Mouse (Mus musculus) embryonic facial prominence, embryonic 14.5 days (tissue): ENCODE data around the gene Tbx1. TPM values are rescaled to one million over a fixed set of nuclear protein-coding genes. Genes with fewer than 3 reads are reported as not detected.
"Not testable (repeated sequence)": the region's sequence is repeated elsewhere in the genome, so short reads cannot be mapped to it uniquely, and the experiment has no call there.

Experiments used
- ATAC-seq: fragments of 200-750 bp; cut with Nextera tagmentation; 2 replicates; pipeline ENCODE4 v1.8.0; 2017; ENCODE audit warnings: low read depth, moderate number of reproducible peaks, moderate TSS enrichment
- DNase-seq: peaks from one replicate; pipeline ENCODE4 v3.0.0-alpha.2; 2015; ENCODE audit warnings: low spot score
- H3K27ac ChIP-seq: fragments of 300-500 bp; sonication (generic); replicated peaks from 2 replicates; pipeline ENCODE4 v1.5.1; 2014; ENCODE audit warnings: low read depth, mild to moderate bottlenecking, low read length, moderate library complexity
- H3K27me3 ChIP-seq: fragments of 300-500 bp; sonication (generic); replicated peaks from 2 replicates; pipeline ENCODE4 v1.6.1; 2014; ENCODE audit warnings: low read length; ENCODE audit not compliant: control insufficient read depth, insufficient read depth
- H3K36me3 ChIP-seq: fragments of 300-500 bp; sonication (generic); 2 replicates; pipeline ENCODE4 v1.6.1; 2014; ENCODE audit warnings: low read length, mixed read lengths; ENCODE audit not compliant: control insufficient read depth, insufficient read depth
- H3K4me1 ChIP-seq: fragments of 300-500 bp; sonication (generic); 2 replicates; pipeline ENCODE4 v1.6.1; 2014; ENCODE audit warnings: antibody characterized with exemption, low read length; ENCODE audit not compliant: control insufficient read depth, insufficient read depth
- H3K4me2 ChIP-seq: fragments of 300-500 bp; sonication (generic); 2 replicates; pipeline ENCODE4 v1.6.1; 2014; ENCODE audit warnings: low read depth, mild to moderate bottlenecking, low read length, moderate library complexity, mixed read lengths
- H3K4me3 ChIP-seq: fragments of 300-500 bp; sonication (generic); 2 replicates; pipeline ENCODE4 v1.5.1; 2014; ENCODE audit warnings: low read depth, mild to moderate bottlenecking, low read length
- H3K9ac ChIP-seq: fragments of 300-500 bp; sonication (generic); 2 replicates; pipeline ENCODE4 v1.6.1; 2014; ENCODE audit warnings: low read depth, mild to moderate bottlenecking, low read length, moderate library complexity, mixed read lengths
- H3K9me3 ChIP-seq: fragments of 300-500 bp; sonication (generic); 2 replicates; pipeline ENCODE4 v1.6.1; 2016; ENCODE audit warnings: low read length; ENCODE audit not compliant: control insufficient read depth
- WGBS: fragments of 180-500 bp; shearing (Covaris S2); extraction: QIAGEN DNeasy Blood & Tissue Kit; methylation state at CpG from one replicate; pipeline ENCODE4 v1.1.7; 2014; 5-methylcytosine and 5-hydroxymethylcytosine counted together
- polyA plus RNA-seq: library from polyadenylated mRNA; unstranded; fragments of >200 nt; fragmentation: Nextera tagmentation; extraction: Ambion mirVana; gene quantifications from 2 replicates; pipeline ENCODE4 v1.2.1, GENCODE M21; 2014

Gene Tbx1
- polyA plus RNA-seq, 1 experiment from 2014 or later, result 12.4 TPM

DNA sequence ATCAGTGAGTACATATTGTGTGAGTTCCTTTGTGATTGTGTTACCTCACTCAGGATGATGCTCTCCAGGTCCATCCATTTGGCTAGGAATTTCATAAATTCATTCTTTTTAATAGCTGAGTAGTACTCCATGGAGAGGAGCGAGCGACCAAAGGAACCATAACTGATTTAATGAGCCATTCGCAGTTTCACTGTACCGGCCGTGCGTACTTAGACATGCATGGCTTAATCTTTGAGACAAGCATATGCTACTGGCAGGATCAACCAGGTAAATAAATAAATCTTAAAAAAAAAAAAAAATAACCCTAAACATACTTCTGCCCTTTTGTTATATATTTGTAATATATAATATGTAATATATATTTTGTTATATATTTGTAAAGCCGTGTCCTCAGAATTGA, 57.4 kb downstream of the Tbx1 start:
- not testable (repeated sequence) for H3K27ac ChIP-seq, DNase-seq, H3K4me3 ChIP-seq, H3K4me2 ChIP-seq, H3K27me3 ChIP-seq, H3K9me3 ChIP-seq, H3K9ac ChIP-seq, H3K4me1 ChIP-seq, H3K36me3 ChIP-seq
- peak; percentile 100 for ATAC-seq
- WGBS, result 95% methylated on average over 7 of the region's 7 CpGs

Other genes with a start within 250 kb of the Tbx1 start
- gene Tango2, start 242.6 kb downstream of the Tbx1 start, polyA plus RNA-seq, result 28.2 and 30.6 TPM in 2 replicates
- gene Arvcf, start 242.5 kb downstream of the Tbx1 start, polyA plus RNA-seq, result 23.0 and 23.5 TPM in 2 replicates
- 14.7 TPM in 2 replicates for gene Txnrd2, start 164.3 kb downstream of the Tbx1 start, polyA plus RNA-seq
- 85.4 and 86.4 TPM in 2 replicates for gene Comt, start 163.8 kb downstream of the Tbx1 start, polyA plus RNA-seq
- 16.5 and 17.8 TPM in 2 replicates for gene Gnb1l, start 92.0 kb downstream of the Tbx1 start, polyA plus RNA-seq
- gene Rtl10, start 91.8 kb downstream of the Tbx1 start, polyA plus RNA-seq, result 3.2 and 3.8 TPM in 2 replicates
- gene Gp1bb, start 31.7 kb upstream of the Tbx1 start, polyA plus RNA-seq, result 3.0 and 3.1 TPM in 2 replicates
- gene Gm49601, start 35.8 kb upstream of the Tbx1 start, polyA plus RNA-seq, result 2.4 and 2.6 TPM in 2 replicates
- 34.1 and 43.5 TPM in 2 replicates for gene Sept5, start 39.3 kb upstream of the Tbx1 start, polyA plus RNA-seq
- gene Cldn5, start 186.2 kb upstream of the Tbx1 start, polyA plus RNA-seq, result 35.4 and 39.5 TPM in 2 replicates
- 49.2 and 55.5 TPM in 2 replicates for gene Ufd1, start 221.1 kb upstream of the Tbx1 start, polyA plus RNA-seq
- gene Cdc45, start 221.3 kb upstream of the Tbx1 start, polyA plus RNA-seq, result 34.5 and 37.8 TPM in 2 replicates
- 20.1 and 22.2 TPM in 2 replicates for gene 2510002D24Rik, start 245.9 kb upstream of the Tbx1 start, polyA plus RNA-seq
- gene Gm28539, start 245.9 kb upstream of the Tbx1 start, polyA plus RNA-seq, result not detected in 2 replicates